Mouse (Mus musculus): ENCODE data around the gene Fat1. TPM values are rescaled to one million over a fixed set of nuclear protein-coding genes. Genes with fewer than 3 reads are reported as not detected.

Gene Fat1
- total and polyA plus RNA-seq, 3 experiments = 0.33 TPM; not detected in 2

DNA sequence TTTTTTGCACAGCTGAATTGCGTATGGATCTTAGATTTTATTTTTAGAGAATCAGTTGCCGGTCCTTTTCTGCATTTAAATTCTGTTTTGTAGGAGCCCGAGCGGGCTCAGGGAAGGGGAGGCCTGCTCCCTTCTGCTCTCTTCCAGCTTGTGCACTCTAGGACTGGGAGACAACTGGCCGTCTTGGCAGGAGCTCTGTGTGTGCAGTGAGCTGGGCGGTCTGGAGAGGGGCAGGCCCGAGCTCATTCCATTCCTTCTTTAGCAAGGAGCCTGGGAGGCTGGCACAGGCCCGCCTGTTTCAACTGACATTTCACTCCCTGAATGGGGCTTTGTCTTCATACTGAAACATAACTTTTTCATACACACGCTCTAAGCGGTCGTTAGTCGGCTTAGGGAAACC lies 44.8 kb downstream of the Fat1 start:
- Histone ChIP-seq H3K9me3 (replicated peaks) (peaks cover 49% of the 10 kb centered on the region), H3K4me3 (ENCODE audit: low read depth, low read length) (no peak overlapping the region), H3K36me3 (replicated peaks) (no peaks in the 10 kb centered on the region), H3K4me1 (ENCODE audit: insufficient read depth, low read depth, low read length) (no peaks in the 10 kb centered on the region), H3K27me3 (ENCODE audit: insufficient read depth, low read length) (no peaks in the 10 kb centered on the region)
- TF ChIP-seq GATA1 (IDR thresholded peaks at IDR 0.05; ENCODE audit: borderline replicate concordance, low read length) = no peak
- no peak for TF ChIP-seq POLR2AphosphoS5 (IDR thresholded peaks at IDR 0.05; ENCODE audit: insufficient replicate concordance, low read depth, low read length)
- TF ChIP-seq GATA2 (IDR thresholded peaks at IDR 0.05; ENCODE audit: borderline replicate concordance, low read depth, low read length) = no peak
- TF ChIP-seq CTCF (IDR thresholded peaks at IDR 0.05; ENCODE audit: low read depth, low read length) = no peak
- no peak for TF ChIP-seq TAL1 (conservative IDR thresholded peaks at IDR 0.05; ENCODE audit: low read depth, low read length)
- ATAC-seq (ENCODE audit: extremely low read depth, insufficient number of reproducible peaks, low FRiP score, poor library complexity, severe bottlenecking) (no peak), DNase-seq (ENCODE audit: low spot score) (no peak)

DNA sequence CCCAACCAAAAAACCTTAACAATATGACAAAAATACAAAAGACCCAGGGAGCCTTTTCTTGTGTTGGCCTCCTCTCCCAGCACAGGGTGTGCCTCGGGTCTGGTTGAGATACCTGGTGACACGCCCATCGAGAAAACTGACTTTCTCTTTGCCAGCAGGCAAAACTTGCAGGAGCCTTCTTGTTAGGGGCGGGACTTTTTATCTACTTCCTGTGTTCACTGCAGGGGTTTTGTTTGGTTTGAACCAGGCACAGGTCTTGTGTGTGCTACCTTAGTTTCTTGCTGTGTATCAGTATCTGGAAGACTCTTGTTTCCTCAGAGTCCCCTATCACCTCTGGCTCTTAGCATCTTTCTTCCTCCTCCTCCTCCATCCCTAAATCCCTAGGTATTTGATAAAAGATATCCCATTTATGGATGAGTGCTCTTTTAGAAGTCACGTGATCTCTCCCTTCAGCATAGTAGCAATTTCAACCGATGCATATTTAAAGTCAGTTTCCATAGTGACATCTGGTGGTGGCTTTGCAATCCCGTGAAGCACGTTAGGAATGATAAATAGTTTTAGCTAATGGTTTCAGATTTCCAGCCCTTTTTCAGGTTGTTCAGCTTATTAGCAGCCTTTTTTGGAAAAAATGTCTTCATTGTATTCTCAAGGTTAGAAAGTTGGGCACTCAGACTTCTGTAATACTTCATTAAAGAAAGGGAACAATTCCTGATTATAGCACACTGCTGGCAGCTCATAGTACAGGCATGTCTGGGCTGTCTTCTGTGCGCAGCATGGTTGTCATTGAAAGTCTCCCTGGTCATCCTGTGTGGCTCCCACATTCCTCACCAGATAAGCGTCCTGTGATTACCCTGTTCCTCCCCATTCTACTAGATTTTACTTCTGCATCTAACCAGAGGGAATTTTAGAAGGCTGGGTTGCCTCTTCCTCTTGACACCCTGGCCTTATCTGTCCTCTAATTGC lies 50.4 kb downstream of the Fat1 start:
- ATAC-seq (ENCODE audit: extremely low read depth, insufficient number of reproducible peaks, low FRiP score, poor library complexity, severe bottlenecking) = no peak
- Histone ChIP-seq H3K4me1 (ENCODE audit: insufficient read depth, low read depth, low read length) (no peaks in the 10 kb centered on the region), H3K27me3 (ENCODE audit: insufficient read depth, low read length) (no peaks in the 10 kb centered on the region), H3K9me3 (replicated peaks) (peaks cover 22% of the 10 kb centered on the region), H3K36me3 (replicated peaks) (no peaks in the 10 kb centered on the region), H3K4me3 (ENCODE audit: low read depth, low read length) (no peak overlapping the region)
- DNase-seq (ENCODE audit: low spot score) = no peak
- no peak for TF ChIP-seq CTCF (IDR thresholded peaks at IDR 0.05; ENCODE audit: low read depth, low read length)
- TF ChIP-seq GATA1 (IDR thresholded peaks at IDR 0.05; ENCODE audit: borderline replicate concordance, low read length) = no peak

GRCm38 (mm10) chr8:44991700-44992487 lies 56.6 kb downstream of the Fat1 start:
- no peak for ATAC-seq (ENCODE audit: extremely low read depth, insufficient number of reproducible peaks, low FRiP score, poor library complexity, severe bottlenecking)
- H3K27me3 ChIP-seq (ENCODE audit: insufficient read depth, low read length) = no peaks in the 10 kb centered on the region
- H3K9me3 ChIP-seq (replicated peaks) = peaks cover 27% of the 10 kb centered on the region
- no peaks in the 10 kb centered on the region for H3K36me3 ChIP-seq (replicated peaks)
- TF ChIP-seq POLR2AphosphoS5 (IDR thresholded peaks at IDR 0.05; ENCODE audit: insufficient replicate concordance, low read depth, low read length) (no peak), CTCF (IDR thresholded peaks at IDR 0.05; ENCODE audit: low read depth, low read length) (no peak)
- no peaks in the 10 kb centered on the region for H3K4me1 ChIP-seq (ENCODE audit: insufficient read depth, low read depth, low read length)
- no peak for DNase-seq (ENCODE audit: low spot score)
- no peak overlapping the region for H3K4me3 ChIP-seq (ENCODE audit: low read depth, low read length)

DNA sequence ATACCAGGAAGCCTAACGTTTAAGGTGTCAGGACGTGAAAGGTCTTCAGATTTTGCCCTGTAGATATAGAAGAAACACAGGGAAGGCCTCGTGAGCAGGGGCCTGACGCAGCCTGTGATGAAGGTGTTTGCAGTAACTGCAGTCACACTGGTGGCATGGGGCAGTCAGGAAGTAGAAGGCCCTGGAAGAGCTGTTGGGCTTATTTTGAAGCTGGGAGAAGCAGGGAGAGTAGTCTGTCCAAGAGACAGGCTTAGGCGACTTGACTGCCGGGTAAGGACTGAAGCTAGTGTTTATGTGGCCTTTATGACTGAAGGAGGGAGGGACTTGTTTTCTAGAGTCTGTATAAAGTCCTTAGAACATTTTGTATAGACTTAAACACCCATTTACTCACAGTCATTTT lies 57.4 kb downstream of the Fat1 start:
- ATAC-seq (ENCODE audit: extremely low read depth, insufficient number of reproducible peaks, low FRiP score, poor library complexity, severe bottlenecking) = no peak
- Histone ChIP-seq H3K4me1 (ENCODE audit: insufficient read depth, low read depth, low read length) (no peaks in the 10 kb centered on the region), H3K9me3 (replicated peaks) (peaks cover 27% of the 10 kb centered on the region), H3K27me3 (ENCODE audit: insufficient read depth, low read length) (no peaks in the 10 kb centered on the region), H3K4me3 (ENCODE audit: low read depth, low read length) (no peak overlapping the region), H3K36me3 (replicated peaks) (no peaks in the 10 kb centered on the region)
- TF ChIP-seq GATA2 (IDR thresholded peaks at IDR 0.05; ENCODE audit: borderline replicate concordance, low read depth, low read length) (no peak), TAL1 (conservative IDR thresholded peaks at IDR 0.05; ENCODE audit: low read depth, low read length) (no peak), GATA1 (IDR thresholded peaks at IDR 0.05; ENCODE audit: borderline replicate concordance, low read length) (no peak), CTCF (IDR thresholded peaks at IDR 0.05; ENCODE audit: low read depth, low read length) (no peak), POLR2AphosphoS5 (IDR thresholded peaks at IDR 0.05; ENCODE audit: insufficient replicate concordance, low read depth, low read length) (no peak)
- no peak for DNase-seq (ENCODE audit: low spot score)

- H3K9me3 ChIP-seq (replicated peaks) = peaks cover 27% of the 10 kb centered on the region
- ATAC-seq (ENCODE audit: extremely low read depth, insufficient number of reproducible peaks, low FRiP score, poor library complexity, severe bottlenecking) (no peak), DNase-seq (ENCODE audit: low spot score) (no peak)
- H3K27me3 ChIP-seq (ENCODE audit: insufficient read depth, low read length) = no peaks in the 10 kb centered on the region
- H3K36me3 ChIP-seq (replicated peaks) = no peaks in the 10 kb centered on the region
- H3K4me3 ChIP-seq (ENCODE audit: low read depth, low read length) = no peak overlapping the region
- no peak for TF ChIP-seq GATA1 (IDR thresholded peaks at IDR 0.05; ENCODE audit: borderline replicate concordance, low read length)
- no peak for TF ChIP-seq POLR2AphosphoS5 (IDR thresholded peaks at IDR 0.05; ENCODE audit: insufficient replicate concordance, low read depth, low read length)
- no peak for TF ChIP-seq CTCF (IDR thresholded peaks at IDR 0.05; ENCODE audit: low read depth, low read length)
- no peak for TF ChIP-seq GATA2 (IDR thresholded peaks at IDR 0.05; ENCODE audit: borderline replicate concordance, low read depth, low read length)
- TF ChIP-seq TAL1 (conservative IDR thresholded peaks at IDR 0.05; ENCODE audit: low read depth, low read length) = no peak
- H3K4me1 ChIP-seq (ENCODE audit: insufficient read depth, low read depth, low read length) = no peaks in the 10 kb centered on the region
These were observed 58.1 kb downstream of the Fat1 start for GRCm38 (mm10) chr8:44993376-44993775.

DNA sequence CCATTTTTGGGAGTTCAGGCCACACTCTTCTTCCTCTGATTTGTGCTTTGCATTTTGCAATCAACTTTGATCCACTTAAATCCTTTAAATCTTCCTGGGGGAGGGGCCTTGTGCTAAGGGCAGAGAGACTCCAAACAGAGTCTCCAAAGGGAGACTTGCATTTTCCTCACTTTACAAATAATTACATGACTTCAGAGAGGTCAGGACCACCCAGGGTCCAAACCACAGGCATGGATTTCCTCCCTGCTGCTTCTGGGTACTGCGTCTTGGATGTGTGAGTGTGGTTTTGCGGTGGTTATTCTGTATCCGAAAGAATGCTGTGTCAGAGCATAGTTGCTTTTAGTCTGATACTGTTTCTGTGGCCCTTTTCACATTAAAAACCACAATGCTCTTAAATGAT lies 61.2 kb downstream of the Fat1 start:
- ATAC-seq (ENCODE audit: extremely low read depth, insufficient number of reproducible peaks, low FRiP score, poor library complexity, severe bottlenecking) = no peak
- no peak for DNase-seq (ENCODE audit: low spot score)
- Histone ChIP-seq H3K4me3 (ENCODE audit: low read depth, low read length) (no peak overlapping the region), H3K4me1 (ENCODE audit: insufficient read depth, low read depth, low read length) (no peaks in the 10 kb centered on the region), H3K27me3 (ENCODE audit: insufficient read depth, low read length) (no peaks in the 10 kb centered on the region), H3K36me3 (replicated peaks) (no peaks in the 10 kb centered on the region), H3K9me3 (replicated peaks) (peaks cover 26% of the 10 kb centered on the region)
- no peak for TF ChIP-seq CTCF (IDR thresholded peaks at IDR 0.05; ENCODE audit: low read depth, low read length)
- no peak for TF ChIP-seq GATA2 (IDR thresholded peaks at IDR 0.05; ENCODE audit: borderline replicate concordance, low read depth, low read length)
- no peak for TF ChIP-seq POLR2AphosphoS5 (IDR thresholded peaks at IDR 0.05; ENCODE audit: insufficient replicate concordance, low read depth, low read length)
- TF ChIP-seq GATA1 (IDR thresholded peaks at IDR 0.05; ENCODE audit: borderline replicate concordance, low read length) = no peak
- no peak for TF ChIP-seq TAL1 (conservative IDR thresholded peaks at IDR 0.05; ENCODE audit: low read depth, low read length)
